Mouse (Mus musculus): Measurements from ENCODE around the gene Dnaic1. TPM values are rescaled to one million over a fixed set of nuclear protein-coding genes. Genes with fewer than 3 reads are reported as not detected.

Gene Dnaic1
- total and polyA plus RNA-seq, 2 experiments from 2014 or later = 2.1 to 2.2 TPM

- no peak overlapping the region for H3K27ac ChIP-seq (ENCODE audit: low read depth)
- no peaks in the 10 kb centered on the region for H3K4me1 ChIP-seq (ENCODE audit: control insufficient read depth, insufficient read depth)
- H3K36me3 ChIP-seq (replicated peaks; ENCODE audit: control insufficient read depth, insufficient read depth, low read length) = no peaks in the 10 kb centered on the region
- H3K4me2 ChIP-seq (ENCODE audit: low read depth, low read length) = no peak overlapping the region
- H3K4me3 ChIP-seq (ENCODE audit: low read depth, low read length) = no peak overlapping the region
- TF ChIP-seq CTCF (IDR thresholded peaks at IDR 0.05; ENCODE audit: low read depth) (no peak), EP300 (IDR thresholded peaks at IDR 0.05; ENCODE audit: low read depth) (no peak)
- H3K9me3 ChIP-seq (replicated peaks; ENCODE audit: control insufficient read depth, low read length) = no peaks in the 10 kb centered on the region
- H3K9ac ChIP-seq (replicated peaks; ENCODE audit: low read depth, low read length) = no peak overlapping the region
- H3K27me3 ChIP-seq (ENCODE audit: control insufficient read depth, insufficient read depth, low read length) = no peaks in the 10 kb centered on the region
- WGBS = 19% methylated on average over 8 of the region's 8 CpGs
- ATAC-seq (ENCODE audit: insufficient read depth, low read depth) = 0 out of 2 replicates have a peak, but pooled peaks have one; percentile 33
- DNase-seq (ENCODE audit: low spot score) = peak; percentile 37
Measured at GRCm38 (mm10) chr4:41545985-41546384, 23.6 kb upstream of the Dnaic1 start.

DNA sequence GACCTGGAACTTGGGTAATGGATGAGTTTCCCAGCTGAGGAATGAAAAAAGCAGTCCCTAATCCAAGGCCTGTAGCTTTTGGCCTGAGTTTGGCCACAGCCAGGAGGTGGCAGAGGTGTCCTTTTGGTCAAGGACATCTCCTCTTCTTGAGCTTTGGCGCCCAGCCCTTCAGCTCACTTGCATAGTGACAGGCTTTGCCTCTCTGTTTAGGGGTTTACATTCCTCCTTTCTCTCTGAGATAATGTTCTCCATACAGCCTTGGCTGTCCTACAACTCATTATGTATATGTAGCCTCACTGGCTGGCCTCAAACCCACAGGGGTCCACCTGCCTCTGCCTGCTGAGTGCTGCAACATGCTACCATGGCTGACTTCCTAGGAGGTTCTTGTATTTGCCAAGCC lies 22.5 kb upstream of the Dnaic1 start:
- Histone ChIP-seq H3K27ac (ENCODE audit: low read depth) (no peak overlapping the region), H3K9ac (replicated peaks; ENCODE audit: low read depth, low read length) (no peak overlapping the region), H3K4me3 (ENCODE audit: low read depth, low read length) (no peak overlapping the region), H3K4me2 (ENCODE audit: low read depth, low read length) (no peak overlapping the region), H3K4me1 (ENCODE audit: control insufficient read depth, insufficient read depth) (no peaks in the 10 kb centered on the region), H3K36me3 (replicated peaks; ENCODE audit: control insufficient read depth, insufficient read depth, low read length) (no peaks in the 10 kb centered on the region), H3K9me3 (replicated peaks; ENCODE audit: control insufficient read depth, low read length) (no peaks in the 10 kb centered on the region), H3K27me3 (ENCODE audit: control insufficient read depth, insufficient read depth, low read length) (no peaks in the 10 kb centered on the region)
- ATAC-seq (ENCODE audit: insufficient read depth, low read depth) = no peak
- TF ChIP-seq EP300 (IDR thresholded peaks at IDR 0.05; ENCODE audit: low read depth) (no peak), CTCF (IDR thresholded peaks at IDR 0.05; ENCODE audit: low read depth) (no peak; the same call in 1 of the 2 replicates)
- no peak for DNase-seq (ENCODE audit: low spot score)
- 78% methylated on average over 1 of the region's 1 CpGs for WGBS

DNA sequence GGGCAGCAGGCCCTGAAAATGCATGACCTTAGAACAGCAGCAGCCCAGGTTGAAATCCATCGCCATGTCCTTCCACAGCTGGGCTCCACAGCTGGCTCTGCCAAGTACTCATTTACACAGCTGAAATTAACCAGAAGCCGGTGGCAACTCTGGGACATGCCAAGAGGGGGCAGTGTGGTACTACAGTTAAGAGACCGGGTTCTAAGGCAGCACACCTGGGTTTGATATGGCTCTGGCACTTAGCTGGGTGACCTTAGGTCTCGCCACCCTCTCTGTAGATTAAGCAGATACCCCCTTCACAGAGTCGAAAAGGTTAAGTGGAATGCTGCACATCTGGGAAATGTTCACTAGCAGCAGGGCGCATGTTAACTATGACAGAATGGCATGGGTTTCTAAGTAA lies 17.0 kb upstream of the Dnaic1 start:
- H3K27me3 ChIP-seq (ENCODE audit: control insufficient read depth, insufficient read depth, low read length) = no peaks in the 10 kb centered on the region
- DNase-seq (ENCODE audit: low spot score) (peak; percentile 46), ATAC-seq (ENCODE audit: insufficient read depth, low read depth) (peak; percentile 39; the same call in 1 of the 2 replicates)
- H3K4me2 ChIP-seq (ENCODE audit: low read depth, low read length) = no peak overlapping the region
- H3K4me3 ChIP-seq (ENCODE audit: low read depth, low read length) = no peak overlapping the region
- H3K4me1 ChIP-seq (ENCODE audit: control insufficient read depth, insufficient read depth) = peaks cover 6% of the 10 kb centered on the region
- WGBS = 26% methylated on average over 6 of the region's 6 CpGs
- TF ChIP-seq EP300 (IDR thresholded peaks at IDR 0.05; ENCODE audit: low read depth) (no peak), CTCF (IDR thresholded peaks at IDR 0.05; ENCODE audit: low read depth) (peak; percentile 70)
- no peak overlapping the region for H3K27ac ChIP-seq (ENCODE audit: low read depth)
- no peaks in the 10 kb centered on the region for H3K9me3 ChIP-seq (replicated peaks; ENCODE audit: control insufficient read depth, low read length)
- no peak overlapping the region for H3K9ac ChIP-seq (replicated peaks; ENCODE audit: low read depth, low read length)
- no peaks in the 10 kb centered on the region for H3K36me3 ChIP-seq (replicated peaks; ENCODE audit: control insufficient read depth, insufficient read depth, low read length)

DNA sequence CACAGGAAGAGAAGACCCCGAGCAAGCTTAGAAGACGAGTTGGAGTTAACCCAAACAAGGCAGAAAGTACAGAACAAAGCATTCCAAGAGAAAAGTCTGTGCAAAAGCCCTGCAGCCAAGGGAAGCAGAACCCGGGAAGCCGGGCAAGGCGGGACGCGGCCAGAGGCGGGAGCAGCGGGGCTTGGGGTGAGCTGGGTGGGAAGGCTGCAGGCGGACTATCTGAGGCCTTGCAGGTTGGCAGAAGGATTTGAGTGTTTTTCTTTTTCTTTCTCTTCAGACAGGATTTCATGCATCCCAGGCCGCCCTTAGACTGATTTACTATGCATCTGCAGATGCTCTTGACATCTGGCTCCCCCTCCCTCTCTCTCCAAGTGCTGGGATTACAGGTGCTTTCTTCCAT lies 16.5 kb upstream of the Dnaic1 start:
- H3K9me3 ChIP-seq (replicated peaks; ENCODE audit: control insufficient read depth, low read length) = no peaks in the 10 kb centered on the region
- H3K36me3 ChIP-seq (replicated peaks; ENCODE audit: control insufficient read depth, insufficient read depth, low read length) = no peaks in the 10 kb centered on the region
- H3K4me1 ChIP-seq (ENCODE audit: control insufficient read depth, insufficient read depth) = peaks cover 6% of the 10 kb centered on the region
- DNase-seq (ENCODE audit: low spot score) (no peak), ATAC-seq (ENCODE audit: insufficient read depth, low read depth) (no peak)
- no peak for TF ChIP-seq EP300 (IDR thresholded peaks at IDR 0.05; ENCODE audit: low read depth)
- no peak overlapping the region for H3K4me3 ChIP-seq (ENCODE audit: low read depth, low read length)
- H3K9ac ChIP-seq (replicated peaks; ENCODE audit: low read depth, low read length) = no peak overlapping the region
- H3K27me3 ChIP-seq (ENCODE audit: control insufficient read depth, insufficient read depth, low read length) = no peaks in the 10 kb centered on the region
- no peak overlapping the region for H3K27ac ChIP-seq (ENCODE audit: low read depth)
- no peak overlapping the region for H3K4me2 ChIP-seq (ENCODE audit: low read depth, low read length)
- WGBS = 78% methylated on average over 11 of the region's 11 CpGs

GRCm38 (mm10) chr4:41554994-41555663 lies 14.4 kb upstream of the Dnaic1 start:
- no peak for ATAC-seq (ENCODE audit: insufficient read depth, low read depth)

More at GRCm38 (mm10) chr4:41554994-41555663, 14.4 kb upstream of the Dnaic1 start:
- Histone ChIP-seq H3K4me3 (ENCODE audit: low read depth, low read length) (no peak overlapping the region), H3K4me1 (ENCODE audit: control insufficient read depth, insufficient read depth) (peaks cover 6% of the 10 kb centered on the region), H3K27ac (ENCODE audit: low read depth) (peak overlapping the region; percentile 18), H3K36me3 (replicated peaks; ENCODE audit: control insufficient read depth, insufficient read depth, low read length) (no peaks in the 10 kb centered on the region), H3K27me3 (ENCODE audit: control insufficient read depth, insufficient read depth, low read length) (no peaks in the 10 kb centered on the region), H3K9ac (replicated peaks; ENCODE audit: low read depth, low read length) (no peak overlapping the region), H3K4me2 (ENCODE audit: low read depth, low read length) (no peak overlapping the region), H3K9me3 (replicated peaks; ENCODE audit: control insufficient read depth, low read length) (no peaks in the 10 kb centered on the region)
- DNase-seq (ENCODE audit: low spot score) = no peak
- TF ChIP-seq EP300 (IDR thresholded peaks at IDR 0.05; ENCODE audit: low read depth) = no peak
- TF ChIP-seq CTCF (IDR thresholded peaks at IDR 0.05; ENCODE audit: low read depth) = no peak
- 49% methylated on average over 14 of the region's 14 CpGs for WGBS
